Mouse (Mus musculus) embryonic facial prominence, embryonic 15.5 days (tissue): ENCODE results near the gene Josd2. TPM values are rescaled to one million over a fixed set of nuclear protein-coding genes. Genes with fewer than 3 reads are reported as not detected.

ENCODE experiments used
- ATAC-seq: fragments of 200-750 bp; cut with Nextera tagmentation; 2 replicates; pipeline ENCODE4 v1.8.0; 2017; ENCODE audit warnings: low read depth, moderate TSS enrichment; ENCODE audit not compliant: insufficient number of reproducible peaks, low FRiP score, low TSS enrichment
- H3K27ac ChIP-seq: fragments of 300-500 bp; sonication (generic); replicated peaks from 2 replicates; pipeline ENCODE4 v1.5.1; 2015; ENCODE audit warnings: mild to moderate bottlenecking, inconsistent platforms
- H3K27me3 ChIP-seq: fragments of 300-500 bp; sonication (generic); 2 replicates; pipeline ENCODE4 v1.6.1; 2015; ENCODE audit warnings: inconsistent platforms
- H3K36me3 ChIP-seq: fragments of 300-500 bp; sonication (generic); 2 replicates; pipeline ENCODE4 v1.6.1; 2015; ENCODE audit warnings: mild to moderate bottlenecking, inconsistent platforms
- H3K4me1 ChIP-seq: fragments of 300-500 bp; sonication (generic); 2 replicates; pipeline ENCODE4 v1.6.1; 2015; ENCODE audit warnings: inconsistent platforms
- H3K4me2 ChIP-seq: fragments of 300-500 bp; sonication (generic); replicated peaks from 2 replicates; pipeline ENCODE4 v1.6.1; 2015; ENCODE audit warnings: mild to moderate bottlenecking, inconsistent platforms
- H3K4me3 ChIP-seq: fragments of 300-500 bp; sonication (generic); replicated peaks from 2 replicates; pipeline ENCODE4 v1.5.1; 2015; ENCODE audit warnings: mild to moderate bottlenecking, inconsistent platforms
- H3K9ac ChIP-seq: fragments of 300-500 bp; sonication (generic); 2 replicates; pipeline ENCODE4 v1.6.1; 2015; ENCODE audit warnings: inconsistent platforms
- H3K9me3 ChIP-seq: fragments of 300-500 bp; sonication (generic); replicated peaks from 2 replicates; pipeline ENCODE4 v1.6.1; 2016; ENCODE audit warnings: inconsistent platforms
- WGBS: fragments of 180-500 bp; shearing (Covaris S2); methylation state at CpG from one replicate; pipeline ENCODE4 v1.1.7; 2015; 5-methylcytosine and 5-hydroxymethylcytosine counted together
- microRNA-seq: library from miRNA; unstranded; fragments of <30 nt; microRNA quantifications from one replicate; pipeline ENCODE4, GENCODE M21; 2016; ENCODE audit warnings: borderline number of aligned reads
- polyA plus RNA-seq: library from polyadenylated mRNA; unstranded; fragments of >200 nt; fragmentation: Nextera tagmentation; extraction: Ambion mirVana; gene quantifications from 2 replicates; pipeline ENCODE4 v1.2.1, GENCODE M21; 2015

Gene Josd2
- polyA plus RNA-seq, 1 experiment from 2014 or later = 124 TPM

GRCm38 (mm10) chr7:44519240-44519913 is 51.6 kb downstream of the Josd2 start:
- Histone ChIP-seq H3K9ac (no peak overlapping the region), H3K27ac (no peak overlapping the region), H3K4me1 (peaks cover 5% of the 10 kb centered on the region), H3K4me2 (no peak overlapping the region), H3K9me3 (no peaks in the 10 kb centered on the region), H3K4me3 (no peak overlapping the region), H3K36me3 (no peaks in the 10 kb centered on the region), H3K27me3 (peaks cover 36% of the 10 kb centered on the region)
- ATAC-seq = no peak
- 64% methylated on average over 9 of the region's 9 CpGs for WGBS

DNA sequence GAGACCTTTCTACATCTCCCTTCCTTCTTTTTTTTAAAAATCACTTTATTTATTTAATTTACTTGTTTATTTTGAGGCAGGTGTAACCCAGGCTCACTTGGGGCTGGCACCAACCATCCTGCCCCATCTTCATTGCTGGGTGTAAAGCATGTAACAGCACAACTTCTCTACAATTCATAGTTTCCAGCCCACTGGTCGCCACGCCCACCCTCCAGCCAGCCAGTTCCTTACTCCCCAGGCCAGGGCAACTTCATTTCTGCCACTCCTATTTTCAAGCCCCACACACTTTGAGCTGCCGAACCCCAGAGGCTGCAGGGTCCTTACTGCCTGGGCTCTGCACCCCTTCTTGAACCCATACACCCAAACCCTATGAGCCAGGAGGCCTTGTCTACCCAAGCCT is 53.2 kb downstream of the Josd2 start:
- Histone ChIP-seq H3K27ac (no peak overlapping the region), H3K4me3 (no peak overlapping the region), H3K4me2 (no peak overlapping the region), H3K36me3 (no peaks in the 10 kb centered on the region), H3K9me3 (no peaks in the 10 kb centered on the region), H3K4me1 (peaks cover 16% of the 10 kb centered on the region), H3K9ac (no peak overlapping the region), H3K27me3 (peaks cover 46% of the 10 kb centered on the region)
- WGBS = 60% methylated on average over 3 of the region's 3 CpGs
- ATAC-seq = no peak

Small RNA genes within 50 kb of the gene (microRNA-seq; reads per million reads assigned to microRNA genes)
- gene Mir7052 = not detected

Other genes starting within 250 kb of the Josd2 start
- gene Klk1, start 242.6 kb upstream of the Josd2 start, polyA plus RNA-seq = not detected in 2 replicates
- gene Gm36864, start 231.8 kb upstream of the Josd2 start, polyA plus RNA-seq = 0.24 TPM in 1 of 2 replicates, not detected in the other
- 1.1 and 1.3 TPM in 2 replicates for gene 1700028J19Rik, start 221.3 kb upstream of the Josd2 start, polyA plus RNA-seq
- 151 and 162 TPM in 2 replicates for gene 2410002F23Rik, start 221.3 kb upstream of the Josd2 start, polyA plus RNA-seq
- 0.23 and 0.30 TPM in 2 replicates for gene Acp4, start 210.6 kb upstream of the Josd2 start, polyA plus RNA-seq
- gene Gm15517, start 206.5 kb upstream of the Josd2 start, polyA plus RNA-seq = not detected in 2 replicates
- gene Clec11a, start 161.1 kb upstream of the Josd2 start, polyA plus RNA-seq = 26.1 and 28.1 TPM in 2 replicates
- 3.7 and 6.1 TPM in 2 replicates for gene Shank1, start 157.7 kb upstream of the Josd2 start, polyA plus RNA-seq
- 2.7 and 3.4 TPM in 2 replicates for gene Syt3, start 83.9 kb upstream of the Josd2 start, polyA plus RNA-seq
- gene 1700008O03Rik, start 82.2 kb upstream of the Josd2 start, polyA plus RNA-seq = 1.4 and 1.5 TPM in 2 replicates
- 1.3 TPM in 2 replicates for gene Lrrc4b, start 39.0 kb upstream of the Josd2 start, polyA plus RNA-seq
- gene Aspdh, start 2.6 kb upstream of the Josd2 start, polyA plus RNA-seq = 0.20 and 0.81 TPM in 2 replicates
- gene Emc10, start 28.5 kb downstream of the Josd2 start, polyA plus RNA-seq = 140 and 149 TPM in 2 replicates
- gene Fam71e1, start 28.6 kb downstream of the Josd2 start, polyA plus RNA-seq = 12.0 and 14.7 TPM in 2 replicates
- 0.18 and 0.81 TPM in 2 replicates for gene Mybpc2, start 56.7 kb downstream of the Josd2 start, polyA plus RNA-seq
- gene Spib, start 64.1 kb downstream of the Josd2 start, polyA plus RNA-seq = 1.2 and 1.4 TPM in 2 replicates
- 77.9 and 86.2 TPM in 2 replicates for gene Pold1, start 80.9 kb downstream of the Josd2 start, polyA plus RNA-seq
- gene Nr1h2, start 86.0 kb downstream of the Josd2 start, polyA plus RNA-seq = 76.9 and 83.4 TPM in 2 replicates
- gene Napsa, start 104.4 kb downstream of the Josd2 start, polyA plus RNA-seq = 2.8 and 2.9 TPM in 2 replicates
- gene Kcnc3, start 122.7 kb downstream of the Josd2 start, polyA plus RNA-seq = 0.46 and 0.84 TPM in 2 replicates
- 20.0 and 23.0 TPM in 2 replicates for gene Myh14, start 202.9 kb downstream of the Josd2 start, polyA plus RNA-seq
- gene Izumo2, start 240.8 kb downstream of the Josd2 start, polyA plus RNA-seq = not detected in 2 replicates